Mouse (Mus musculus): ENCODE measurements around the gene Pax2. TPM values are rescaled to one million over a fixed set of nuclear protein-coding genes. Genes with fewer than 3 reads are reported as not detected.

Pax2 gene
- polyA plus RNA-seq, 2 experiments, result not detected

GRCm38 (mm10) chr19:44752056-44752940, 3.5 kb upstream of the Pax2 start:
- no peak overlapping the region for H3K4me3 ChIP-seq (ENCODE audit: insufficient read depth in 1 of 2, low read depth in 2 of 2, low read length in 2 of 2)
- no peak overlapping the region for H3K27ac ChIP-seq
- 5% methylated on average over 31 of the region's 31 CpGs for WGBS (ENCODE audit: insufficient replicate concordance)

GRCm38 (mm10) chr19:44753361-44753760, 2.5 kb upstream of the Pax2 start:
- no peak for DNase-seq (ENCODE audit: low read depth in 3 of 3, low spot score in 3 of 3)
- Histone ChIP-seq H3K4me1 (replicated peaks; ENCODE audit: control insufficient read depth in 2 of 2, insufficient read depth in 2 of 2, low read length in 1 of 2) (no peaks in the 10 kb centered on the region), H3K4me2 (ENCODE audit: low read depth) (no peak overlapping the region), H3K27ac (no peak overlapping the region), H3K36me3 (replicated peaks; ENCODE audit: control insufficient read depth, insufficient read depth, low read depth) (no peaks in the 10 kb centered on the region), H3K9ac (replicated peaks) (no peak overlapping the region), H3K27me3 (ENCODE audit: control insufficient read depth, insufficient read depth, low read length) (peaks cover 100% of the 10 kb centered on the region), H3K9me3 (ENCODE audit: control insufficient read depth, low read length) (no peaks in the 10 kb centered on the region), H3K4me3 (ENCODE audit: insufficient read depth in 1 of 2, low read depth in 2 of 2, low read length in 2 of 2) (no peak overlapping the region)
- ATAC-seq (ENCODE audit: insufficient read depth), result no peak
- TF ChIP-seq EP300 (IDR thresholded peaks at IDR 0.05; ENCODE audit: low read depth) (no peak), CTCF (IDR thresholded peaks at IDR 0.05; ENCODE audit: low read depth) (no peak)
- 5% methylated on average over 14 of the region's 14 CpGs for WGBS (ENCODE audit: insufficient replicate concordance)

More at GRCm38 (mm10) chr19:44752056-44752940, 3.5 kb upstream of the Pax2 start:
- H3K36me3 ChIP-seq (replicated peaks; ENCODE audit: control insufficient read depth, insufficient read depth, low read depth), result no peaks in the 10 kb centered on the region
- ATAC-seq (ENCODE audit: insufficient read depth), result no peak
- no peak overlapping the region for H3K4me2 ChIP-seq (ENCODE audit: low read depth)
- H3K4me1 ChIP-seq (replicated peaks; ENCODE audit: control insufficient read depth in 2 of 2, insufficient read depth in 2 of 2, low read length in 1 of 2), result no peaks in the 10 kb centered on the region
- no peak overlapping the region for H3K9ac ChIP-seq (replicated peaks)
- peaks cover 100% of the 10 kb centered on the region for H3K27me3 ChIP-seq (ENCODE audit: control insufficient read depth, insufficient read depth, low read length)
- no peak for DNase-seq (ENCODE audit: low read depth in 3 of 3, low spot score in 3 of 3)
- H3K9me3 ChIP-seq (ENCODE audit: control insufficient read depth, low read length), result no peaks in the 10 kb centered on the region
- TF ChIP-seq CTCF (IDR thresholded peaks at IDR 0.05; ENCODE audit: low read depth) (no peak), EP300 (IDR thresholded peaks at IDR 0.05; ENCODE audit: low read depth) (no peak)

GRCm38 (mm10) chr19:44754461-44755377, 1.1 kb upstream of the Pax2 start:
- DNase-seq (ENCODE audit: low read depth in 3 of 3, low spot score in 3 of 3) (no peak), ATAC-seq (ENCODE audit: insufficient read depth) (no peak)
- TF ChIP-seq CTCF (IDR thresholded peaks at IDR 0.05; ENCODE audit: low read depth) (peak; percentile 73), EP300 (IDR thresholded peaks at IDR 0.05; ENCODE audit: low read depth) (no peak)
- Histone ChIP-seq H3K4me1 (replicated peaks; ENCODE audit: control insufficient read depth in 2 of 2, insufficient read depth in 2 of 2, low read length in 1 of 2) (no peaks in the 10 kb centered on the region), H3K9me3 (ENCODE audit: control insufficient read depth, low read length) (no peaks in the 10 kb centered on the region), H3K9ac (replicated peaks) (no peak overlapping the region), H3K27ac (no peak overlapping the region), H3K4me3 (ENCODE audit: insufficient read depth in 1 of 2, low read depth in 2 of 2, low read length in 2 of 2) (no peak overlapping the region), H3K4me2 (ENCODE audit: low read depth) (no peak overlapping the region), H3K36me3 (replicated peaks; ENCODE audit: control insufficient read depth, insufficient read depth, low read depth) (no peaks in the 10 kb centered on the region), H3K27me3 (ENCODE audit: control insufficient read depth, insufficient read depth, low read length) (peaks cover 100% of the 10 kb centered on the region)
- 4% methylated on average over 16 of the region's 16 CpGs for WGBS (ENCODE audit: insufficient replicate concordance)

- ATAC-seq (ENCODE audit: insufficient read depth), result no peak
- no peak for DNase-seq (ENCODE audit: low read depth in 3 of 3, low spot score in 3 of 3)
- Histone ChIP-seq H3K4me2 (ENCODE audit: low read depth) (no peak overlapping the region), H3K27ac (no peak overlapping the region), H3K36me3 (replicated peaks; ENCODE audit: control insufficient read depth, insufficient read depth, low read depth) (no peaks in the 10 kb centered on the region), H3K4me1 (replicated peaks; ENCODE audit: control insufficient read depth in 2 of 2, insufficient read depth in 2 of 2, low read length in 1 of 2) (no peaks in the 10 kb centered on the region), H3K4me3 (ENCODE audit: insufficient read depth in 1 of 2, low read depth in 2 of 2, low read length in 2 of 2) (no peak overlapping the region), H3K27me3 (ENCODE audit: control insufficient read depth, insufficient read depth, low read length) (peaks cover 100% of the 10 kb centered on the region), H3K9ac (replicated peaks) (no peak overlapping the region), H3K9me3 (ENCODE audit: control insufficient read depth, low read length) (no peaks in the 10 kb centered on the region)
- 1% methylated on average over 13 of the region's 13 CpGs for WGBS (ENCODE audit: insufficient replicate concordance)
- no peak for TF ChIP-seq EP300 (IDR thresholded peaks at IDR 0.05; ENCODE audit: low read depth)
- TF ChIP-seq CTCF (IDR thresholded peaks at IDR 0.05; ENCODE audit: low read depth), result no peak
Measured at GRCm38 (mm10) chr19:44755378-44755692, 510 bp upstream of the Pax2 start.
